Mouse (Mus musculus): ENCODE results near the gene Parl.

The Parl gene

GRCm38 (mm10) chr16:20237426-20237825 is 64.8 kb downstream of the Parl start:
- in situ Hi-C loops (cut with MseI, MboI): no loop called here

GRCm38 (mm10) chr16:20234406-20234805 is 67.8 kb downstream of the Parl start:
- in situ Hi-C loops (cut with MseI, MboI): no loop called here
